Mouse (Mus musculus) heart, adult 2 months (tissue): ENCODE results near the gene Sipa1l2.

Source experiments
- CTCF ChIP-seq: fragments of 200-600 bp; IDR thresholded peaks from 2 replicates; pipeline ENCODE4 v1.8.1; 2022; ENCODE audit warnings: antibody characterized with exemption, mild to moderate bottlenecking, moderate library complexity
- EP300 ChIP-seq: fragments of 200-500 bp; IDR thresholded peaks from 2 replicates; pipeline ENCODE4 v1.6.1; 2011; ENCODE audit warnings: low read depth, low read length, control low read depth; ENCODE audit not compliant: insufficient read depth
- POLR2A ChIP-seq: fragments of 200-500 bp; IDR thresholded peaks from 2 replicates; pipeline ENCODE4 v1.6.1; 2011; ENCODE audit warnings: mild to moderate bottlenecking, low read depth, low read length, control low read depth; ENCODE audit not compliant: insufficient read depth

- TF ChIP-seq CTCF (no peak), POLR2A (no peak), EP300 (no peak)
Observed at GRCm38 (mm10) chr8:125503808-125504207, 65.8 kb downstream of the Sipa1l2 start.
